Mouse (Mus musculus) large intestine, adult 2 months (tissue): Measurements from ENCODE around the gene Plxnb2. TPM values are rescaled to one million over a fixed set of nuclear protein-coding genes. Genes with fewer than 3 reads are reported as not detected.

Source experiments
- DNase-seq: peaks from one replicate; pipeline ENCODE4 v3.0.0-alpha.2; 2012; ENCODE audit warnings: low read depth, low spot score
- WGBS: fragments of 180-500 bp; shearing (Covaris S2); methylation state at CpG from one replicate; pipeline ENCODE4 v1.1.7; 2018; 5-methylcytosine and 5-hydroxymethylcytosine counted together
- polyA plus RNA-seq: library from polyadenylated mRNA; depleted of rRNA; stranded (reverse); fragments of >200 nt; gene quantifications from 2 replicates; pipeline ENCODE4 v1.2.3, GENCODE M21; 2012; rRNA removed

The Plxnb2 gene
- 273 and 310 TPM in 2 replicates for polyA plus RNA-seq

DNA sequence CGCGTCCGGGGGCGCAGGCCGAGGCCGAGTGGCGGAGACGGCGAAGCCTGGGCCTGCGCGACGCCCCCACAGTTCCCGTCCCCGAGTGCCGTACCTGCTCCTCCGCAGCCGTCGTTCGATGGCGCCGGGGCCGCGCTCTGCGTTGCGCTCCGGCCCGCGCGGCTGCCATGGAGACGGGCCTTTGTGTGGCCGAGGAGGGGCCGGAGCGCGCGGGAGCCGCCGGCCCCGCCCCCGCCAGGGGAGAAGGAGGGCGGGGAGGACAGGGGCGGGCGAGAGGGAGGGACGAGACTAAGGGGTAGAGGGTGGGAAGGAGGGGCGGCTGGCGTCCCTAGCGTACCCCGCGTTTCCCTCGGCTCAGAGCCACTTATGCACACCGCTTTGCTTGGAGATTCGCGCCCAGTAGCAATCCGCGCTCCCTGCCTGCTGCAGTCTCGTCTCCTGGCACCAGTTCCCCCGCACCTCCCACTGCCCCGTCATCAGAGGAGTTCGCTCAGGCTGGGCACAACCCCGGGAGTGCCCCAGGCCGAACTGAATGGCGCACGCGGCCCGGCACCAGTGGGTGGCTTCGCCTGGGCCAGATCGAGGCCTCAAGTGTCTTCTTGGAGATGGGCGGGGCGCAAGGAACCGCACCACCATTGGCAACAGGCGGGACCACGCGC is at the start of gene Plxnb2:
Gene Plxnb2 (minus strand): TSS at position 218 of the 659 bp plus-strand sequence.
- no peak for DNase-seq
- WGBS: under 1% methylated on average over 72 of the region's 72 CpGs

DNA sequence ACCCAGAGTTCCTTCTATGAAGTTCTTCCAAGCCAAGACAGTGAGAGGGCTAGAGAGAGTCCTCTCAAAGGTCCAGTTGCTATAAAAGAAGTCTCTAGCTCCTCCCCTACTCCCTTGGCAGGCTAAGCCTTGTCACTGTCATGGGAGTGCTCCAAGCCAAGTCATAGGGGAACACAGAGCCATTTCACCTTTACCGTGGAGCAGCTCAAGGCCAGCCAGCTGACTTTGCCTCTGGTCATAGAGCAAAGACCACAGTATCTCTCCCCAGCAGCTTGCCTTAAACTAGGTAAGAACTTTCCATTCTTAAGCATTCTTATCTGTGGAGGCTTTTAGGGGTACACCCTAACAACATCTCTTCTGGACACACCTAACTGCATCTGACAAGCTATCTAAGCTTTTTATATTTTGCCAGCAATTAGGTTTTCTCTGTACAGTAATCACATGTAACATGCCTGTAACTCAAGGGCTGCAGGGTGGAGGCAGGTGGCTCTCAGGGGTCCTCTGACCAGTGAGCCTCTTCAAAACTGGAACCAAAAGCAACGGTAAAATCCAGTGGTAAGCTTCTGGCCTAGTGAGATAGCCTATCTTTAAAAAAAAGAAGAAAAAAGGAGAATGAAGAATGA is 35.1 kb upstream of the Plxnb2 start:
- WGBS: 73% methylated on average over 2 of the region's 2 CpGs
- DNase-seq: no peak

DNA sequence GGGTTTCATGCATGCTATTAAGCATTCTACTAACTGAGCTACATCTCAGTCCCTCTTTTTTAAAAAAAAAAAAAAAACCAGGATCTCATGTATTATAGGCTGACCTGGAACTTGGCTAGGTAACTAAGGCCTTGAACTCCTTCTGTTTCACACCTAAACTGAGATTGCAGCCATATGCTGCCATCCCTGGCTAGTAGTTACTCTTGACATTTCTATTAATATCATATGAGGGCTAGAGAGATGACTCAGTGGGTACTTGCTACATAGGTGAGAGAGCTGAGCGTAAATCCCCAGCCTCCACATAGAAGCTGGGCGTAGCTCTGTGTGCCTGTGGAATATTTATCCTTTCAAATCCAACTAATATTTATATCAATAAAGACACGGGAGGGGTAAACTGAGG is 34.4 kb upstream of the Plxnb2 start:
- DNase-seq: no peak
- WGBS: 96% methylated on average over 3 of the region's 3 CpGs

DNA sequence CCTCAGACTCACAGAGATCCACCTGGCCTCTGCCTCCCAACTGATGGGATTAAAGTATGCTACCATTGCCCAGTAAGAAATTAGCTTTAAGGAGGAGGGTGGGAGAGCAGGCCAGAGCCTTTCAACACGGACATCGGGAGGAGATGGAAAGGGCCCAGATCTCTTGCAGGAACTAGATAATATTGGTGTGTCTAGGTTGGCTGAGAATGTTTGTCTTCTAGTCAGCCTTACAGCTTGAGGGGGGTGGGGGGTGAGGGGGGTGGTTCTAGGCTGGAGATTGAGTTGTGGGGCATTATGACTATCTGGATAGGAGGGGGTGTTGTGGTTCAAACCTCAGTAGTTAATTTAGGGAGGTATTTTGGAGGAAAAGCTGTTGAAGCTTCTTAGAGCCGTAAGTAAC is 32.9 kb upstream of the Plxnb2 start:
- 80% methylated on average over 3 of the region's 3 CpGs for WGBS
- no peak for DNase-seq

DNA sequence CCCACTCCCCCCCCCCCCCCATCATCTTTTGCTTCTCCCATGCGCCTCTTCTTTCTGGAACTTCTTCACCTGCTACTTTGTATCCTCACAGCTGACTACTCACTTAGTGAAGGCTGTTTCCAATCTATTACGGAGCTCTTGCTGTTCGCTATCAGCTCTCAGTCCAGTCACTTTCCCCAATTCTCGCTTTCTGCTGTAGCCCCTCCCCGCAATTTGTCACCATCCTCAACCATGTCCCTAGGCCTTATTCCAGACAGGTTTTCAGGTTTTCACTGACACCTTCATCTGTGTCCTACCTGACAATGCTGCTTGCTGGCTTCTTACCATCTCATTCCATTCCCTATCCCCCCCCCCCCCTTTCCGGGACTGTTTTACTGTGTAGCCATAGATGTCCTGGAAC is 31.9 kb upstream of the Plxnb2 start:
- no peak for DNase-seq
- WGBS: 80% methylated on average over 6 of the region's 6 CpGs

DNA sequence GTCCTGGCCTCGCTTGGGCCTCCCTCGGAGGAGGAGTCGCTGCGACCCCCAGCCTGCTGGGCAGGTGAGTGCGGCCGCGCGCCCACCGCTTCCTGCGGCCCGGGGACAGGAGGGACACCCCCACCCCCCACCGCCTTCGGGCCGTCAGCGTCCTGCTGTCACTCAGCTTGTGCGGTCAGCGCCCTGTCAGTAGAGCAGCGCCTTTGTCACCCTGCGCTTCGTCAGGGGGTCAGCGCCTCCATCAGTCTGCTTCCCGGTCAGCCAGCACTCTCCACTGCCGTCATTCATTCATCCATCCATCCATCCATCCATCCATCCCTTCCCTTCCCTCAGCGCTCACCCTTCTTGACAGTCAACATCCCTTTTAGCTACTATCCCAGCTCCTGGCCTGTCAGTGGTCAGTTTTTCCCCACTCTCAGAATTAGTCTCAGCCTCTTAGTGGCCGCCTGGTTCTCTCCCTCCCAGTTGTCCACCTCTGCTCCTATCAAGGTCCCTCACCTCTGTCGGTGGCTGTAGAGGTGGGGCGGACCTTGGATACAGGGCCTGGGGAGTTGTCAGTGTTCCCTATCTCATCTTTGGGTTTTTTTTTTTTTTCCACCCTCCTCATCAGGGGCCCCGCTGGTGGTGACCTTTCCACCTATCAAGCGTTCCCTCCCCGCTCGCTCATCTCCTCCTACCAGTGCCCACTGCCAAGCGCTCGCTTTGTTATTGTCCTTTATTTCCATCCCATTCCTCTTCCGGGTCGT is 31.3 kb upstream of the Plxnb2 start:
- DNase-seq: no peak
- 4% methylated on average over 33 of the region's 35 CpGs for WGBS

DNA sequence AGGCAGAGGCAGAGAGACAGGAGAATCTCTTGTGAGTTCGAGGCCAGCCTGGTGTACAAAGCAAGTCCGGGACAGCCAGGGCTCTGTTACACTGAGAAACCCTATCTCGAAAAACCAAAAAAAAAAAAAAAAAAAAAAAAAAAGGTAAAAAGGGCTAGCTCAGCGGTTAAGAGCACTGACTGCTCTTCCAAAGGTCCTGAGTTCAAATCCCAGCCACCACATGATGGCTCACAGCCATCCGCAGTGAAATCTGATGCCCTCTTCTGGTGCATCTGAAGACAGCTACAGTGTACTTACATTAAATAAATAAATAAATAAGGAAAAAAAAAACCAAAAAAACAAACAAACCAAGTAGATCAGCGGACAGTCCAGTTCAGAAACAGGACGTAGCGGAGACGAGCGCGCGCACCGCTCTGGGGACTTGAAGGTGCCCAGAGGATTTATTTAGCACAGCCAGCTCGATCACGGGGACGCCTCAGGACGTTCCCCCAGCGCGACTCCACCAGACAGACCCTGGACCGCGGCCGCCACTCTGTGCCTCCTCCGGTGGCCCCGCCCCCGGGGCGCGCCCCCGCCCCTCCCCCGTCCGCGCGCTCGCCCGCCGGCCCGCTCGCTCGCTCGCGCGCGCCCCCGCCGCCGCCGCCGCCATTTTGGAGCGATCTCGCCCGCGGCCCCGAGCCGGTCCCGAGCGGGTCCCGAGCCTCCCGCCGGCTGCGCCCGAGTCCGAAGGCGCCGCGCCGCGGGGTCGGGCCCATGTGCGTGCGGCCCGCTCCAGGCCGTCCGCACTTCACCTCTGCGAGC is 30.5 kb upstream of the Plxnb2 start, which contains the start of gene Ppp6r2:
Gene Ppp6r2 (plus strand): TSS at position 639 of the 801 bp plus-strand sequence.
- WGBS: 2% methylated on average over 54 of the region's 73 CpGs
- no peak for DNase-seq

DNA sequence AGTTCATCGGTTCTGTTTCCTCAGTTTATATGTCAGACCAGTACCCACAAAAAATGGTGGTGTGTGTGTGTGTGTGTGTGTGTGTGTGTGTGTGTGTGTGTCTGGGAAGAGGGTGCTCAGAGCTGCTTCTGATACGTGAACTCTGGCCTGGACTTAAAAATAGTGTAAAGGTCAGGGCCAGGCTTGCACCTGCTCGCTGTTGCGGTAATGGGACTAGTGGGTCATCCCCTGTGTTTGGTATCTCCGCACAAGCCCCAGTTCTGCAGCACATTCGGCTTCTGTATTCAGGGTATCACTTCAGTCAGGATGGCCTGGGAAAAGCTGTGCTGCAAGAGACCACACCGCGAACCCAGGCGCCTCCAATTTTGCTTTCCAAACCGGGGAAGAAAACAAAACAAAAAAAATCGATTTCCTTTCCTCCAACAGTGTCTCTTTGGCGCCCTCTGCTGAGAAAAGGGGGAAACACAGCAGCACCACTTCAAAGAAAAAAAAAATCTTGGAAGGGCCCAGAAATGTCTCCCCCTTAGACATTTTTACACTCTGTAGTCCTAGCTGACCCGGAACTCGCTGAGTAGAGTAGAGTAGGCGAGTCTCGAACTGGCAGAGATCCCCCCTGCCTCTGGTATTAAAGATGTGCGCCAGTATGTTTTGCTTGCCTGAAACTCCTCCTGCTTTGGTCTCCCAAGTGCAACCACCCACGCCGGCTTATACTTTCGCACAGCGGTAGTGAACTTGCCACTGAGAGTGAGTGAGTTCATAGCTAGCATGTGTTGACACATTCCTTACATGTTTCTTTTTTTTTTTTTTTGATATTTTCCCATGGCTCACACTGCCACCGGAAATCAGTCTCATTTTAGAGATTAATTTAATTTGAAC is 29.5 kb upstream of the Plxnb2 start:
- peak; percentile 78 for DNase-seq
- 4% methylated on average over 22 of the region's 22 CpGs for WGBS

DNA sequence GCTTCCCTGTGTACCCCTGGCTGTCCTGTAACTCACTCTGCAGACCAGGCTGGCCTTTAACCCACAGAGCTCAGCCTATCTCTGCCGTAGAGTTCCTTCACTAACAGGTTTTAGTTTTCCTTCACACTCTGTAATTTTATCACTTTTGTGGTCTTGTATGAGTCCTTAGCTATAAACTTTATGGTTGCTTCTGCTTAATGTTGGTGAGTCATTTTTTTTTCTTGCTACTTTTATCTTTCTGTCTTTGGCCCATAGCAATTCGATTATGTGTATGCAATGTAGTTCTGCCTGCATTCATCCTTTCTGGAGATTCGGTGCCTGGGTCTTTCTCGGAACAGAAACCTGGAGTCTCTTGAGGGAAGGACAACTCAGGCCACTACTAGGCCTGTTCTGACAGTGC is 26.9 kb upstream of the Plxnb2 start:
- DNase-seq: no peak
- 38% methylated on average over 4 of the region's 4 CpGs for WGBS

DNA sequence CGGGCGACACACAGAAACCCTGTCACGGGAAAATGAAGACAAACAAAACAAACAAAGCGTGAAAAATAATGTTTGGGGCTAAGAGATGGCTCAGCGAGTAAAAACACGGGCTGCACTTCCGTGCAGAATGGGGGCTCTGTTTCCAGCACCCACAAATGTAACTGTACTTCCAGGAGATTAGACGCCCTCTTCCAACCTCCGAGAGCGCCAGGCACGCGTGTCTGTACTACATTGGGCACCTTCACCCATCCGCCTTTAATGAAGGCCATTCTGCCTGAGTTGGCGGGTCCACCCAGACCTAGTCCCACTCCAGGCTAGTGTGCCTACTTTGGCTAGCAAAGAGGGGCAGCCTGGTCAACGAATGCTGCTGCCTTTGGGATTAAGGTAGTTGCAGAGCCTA is 16.5 kb upstream of the Plxnb2 start:
- 62% methylated on average over 15 of the region's 15 CpGs for WGBS
- DNase-seq: no peak

DNA sequence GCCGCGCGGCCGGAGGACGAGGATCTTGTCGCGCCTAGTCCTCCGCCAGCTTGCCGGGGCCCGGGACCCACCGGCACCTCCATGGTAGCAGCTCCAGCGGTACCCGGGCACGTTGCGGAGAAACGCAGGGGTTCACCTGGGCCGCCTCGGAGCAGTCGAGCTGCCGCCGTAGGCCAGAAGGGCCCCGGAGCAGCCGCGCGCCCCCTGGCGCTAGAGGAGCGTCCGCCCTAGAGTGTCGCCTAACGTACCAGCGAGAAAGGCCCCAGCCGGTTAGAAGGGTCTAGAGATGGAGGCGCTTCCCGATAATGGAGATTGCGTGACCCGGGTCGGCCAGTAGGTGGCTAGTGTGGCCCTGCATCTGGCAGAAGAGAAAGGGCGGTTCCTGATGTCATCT is 15.7 kb upstream of the Plxnb2 start, which contains the start of gene Dennd6b:
Gene Dennd6b (minus strand): TSS at position 184 of the 394 bp plus-strand sequence.
- WGBS: under 1% methylated on average over 38 of the region's 38 CpGs
- peak; percentile 89 for DNase-seq

DNA sequence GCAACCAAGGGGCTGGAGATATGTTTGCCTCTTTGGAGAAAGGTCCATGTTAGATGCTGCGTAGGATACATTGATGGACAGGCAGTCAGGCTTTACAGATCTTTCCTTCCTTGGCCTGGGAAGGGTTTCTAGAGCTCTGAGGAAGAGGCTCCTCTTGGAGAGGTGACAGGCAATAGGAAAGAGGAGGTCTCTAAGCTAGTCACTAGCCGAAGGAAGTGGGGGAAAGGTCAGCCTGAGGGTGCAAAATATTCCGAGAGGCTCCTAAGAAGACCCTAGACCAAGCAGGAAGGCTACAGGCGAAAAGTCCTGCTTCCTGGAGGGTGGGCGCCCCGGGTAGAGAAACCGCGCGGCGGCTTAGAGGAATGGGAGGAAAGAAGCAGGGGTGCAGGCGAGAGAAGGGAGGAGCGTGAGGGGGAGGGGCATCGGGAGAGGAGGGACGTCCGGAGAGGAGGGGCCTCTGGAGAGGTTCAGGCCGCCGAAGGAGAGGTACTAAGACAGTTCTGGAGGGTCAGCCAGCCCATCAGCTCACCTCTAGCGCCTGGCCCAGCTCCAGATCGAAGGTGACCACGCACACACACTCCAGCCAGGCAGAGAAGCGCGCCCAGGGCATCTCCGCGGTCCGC is 15.2 kb upstream of the Plxnb2 start:
- WGBS: 2% methylated on average over 25 of the region's 25 CpGs
- DNase-seq: no peak

DNA sequence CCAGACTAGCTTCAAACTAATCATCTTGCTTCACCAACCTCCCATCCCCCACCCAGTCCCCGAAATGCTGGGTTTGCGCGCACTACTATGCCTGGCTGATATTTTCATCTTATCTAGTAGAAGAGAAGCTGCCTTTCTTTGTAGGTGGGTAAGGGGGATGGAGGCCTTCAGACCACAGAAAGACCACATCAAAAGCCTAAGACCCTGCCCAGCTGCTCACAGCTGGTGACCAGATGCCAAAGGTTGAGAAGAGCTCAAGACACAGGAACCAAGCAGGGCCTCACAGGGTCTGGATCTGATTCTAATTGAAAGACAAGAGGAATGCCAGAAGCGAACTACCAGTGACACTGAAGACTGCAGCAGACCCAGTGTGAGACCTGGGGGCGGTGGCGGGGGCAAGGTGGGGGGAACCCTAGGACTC is 14.7 kb upstream of the Plxnb2 start:
- no peak for DNase-seq
- 57% methylated on average over 6 of the region's 6 CpGs for WGBS

DNA sequence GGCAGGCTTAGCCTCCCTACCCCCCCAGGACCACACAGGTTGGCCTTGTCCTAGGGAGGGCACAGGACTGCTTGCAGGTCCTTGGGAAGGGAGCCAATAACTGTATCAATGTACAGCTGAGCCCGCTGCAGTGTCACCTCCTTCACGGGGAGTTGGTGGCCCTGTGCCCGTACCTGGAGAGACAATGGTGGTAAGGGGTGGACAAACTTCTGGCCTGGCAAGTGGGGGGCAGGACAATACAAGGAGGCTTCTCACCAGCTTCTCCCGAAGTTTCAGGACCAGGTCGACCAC is 4.3 kb upstream of the Plxnb2 start:
- no peak for DNase-seq
- WGBS: 78% methylated on average over 5 of the region's 5 CpGs

DNA sequence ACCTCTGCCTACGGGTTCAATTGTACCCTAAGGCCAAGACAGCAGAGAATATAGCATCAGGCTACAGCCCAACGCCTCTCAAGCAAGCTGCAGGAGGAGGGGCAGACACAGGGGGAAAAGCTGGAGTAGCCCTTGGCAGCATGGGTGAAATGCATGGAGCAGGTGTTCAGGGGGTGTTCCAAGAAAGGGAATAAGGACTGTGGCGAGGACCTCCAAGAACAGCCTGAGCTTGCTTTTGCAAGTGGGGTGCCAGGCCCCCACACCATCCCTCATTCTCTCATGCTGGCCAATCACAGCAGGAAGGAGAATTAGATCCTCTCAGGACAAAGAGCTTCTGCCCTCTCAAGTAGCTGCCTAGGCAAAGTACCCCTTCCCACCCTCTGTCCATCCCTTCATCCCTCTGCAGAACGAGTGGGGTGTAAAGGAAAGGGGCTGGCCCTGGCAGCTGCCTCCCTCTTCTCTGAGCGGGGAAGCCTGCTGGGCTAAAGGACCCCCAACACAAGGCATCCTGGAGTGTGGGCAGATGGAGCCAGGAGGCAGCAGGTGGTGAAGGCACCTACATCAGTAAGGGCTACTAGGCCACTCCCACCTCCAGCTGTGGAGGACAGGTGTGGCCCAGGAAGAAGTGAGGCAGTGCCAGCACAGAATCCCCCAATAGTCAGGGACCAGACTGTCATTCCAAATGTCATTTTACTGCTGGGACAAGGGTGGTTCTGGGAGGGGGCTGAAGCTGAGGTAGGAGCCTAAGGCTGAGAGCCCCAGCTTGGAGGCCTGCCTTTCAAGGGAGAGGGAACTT is 3.8 kb upstream of the Plxnb2 start:
- DNase-seq: no peak
- 85% methylated on average over 5 of the region's 5 CpGs for WGBS

DNA sequence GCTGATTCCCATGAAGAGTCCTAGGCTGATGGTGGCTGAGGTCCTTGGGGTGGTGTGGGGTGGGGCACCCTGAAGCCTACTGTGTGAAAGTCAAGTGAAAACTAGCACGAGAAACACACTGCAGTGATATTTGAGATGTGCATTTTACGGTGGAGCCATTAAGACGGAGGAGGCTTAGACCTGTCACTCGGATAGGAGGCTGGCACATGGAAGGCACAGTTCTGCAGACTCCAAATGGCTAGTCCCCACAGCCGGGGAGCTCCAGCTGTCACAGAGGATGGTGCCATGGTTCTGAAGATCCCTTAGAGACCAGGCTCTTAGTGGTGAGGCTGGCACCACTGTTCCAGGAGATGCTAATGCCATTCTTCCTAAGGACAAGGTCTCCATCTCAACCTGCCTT is 2.3 kb upstream of the Plxnb2 start:
- 73% methylated on average over 5 of the region's 5 CpGs for WGBS
- no peak for DNase-seq

DNA sequence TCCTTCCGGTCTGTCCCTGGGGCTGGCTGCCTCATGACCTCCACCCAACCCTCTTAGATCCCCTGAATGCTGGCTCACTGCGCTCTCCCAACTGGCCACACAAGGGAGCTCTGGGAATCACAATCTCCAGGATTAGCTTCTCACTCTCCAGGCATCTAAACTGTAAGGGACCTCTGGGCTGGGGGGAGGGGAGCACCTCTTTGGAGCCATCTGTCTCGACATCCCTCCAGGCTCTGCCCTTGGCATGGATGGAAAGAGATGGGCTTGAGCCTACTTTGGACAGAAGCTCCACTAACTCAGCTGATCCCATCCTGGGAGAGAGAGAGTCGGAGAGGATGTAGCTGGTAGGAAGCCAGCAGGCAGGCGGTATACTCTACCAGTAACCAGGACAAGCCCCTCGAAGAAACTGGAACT is 1.7 kb upstream of the Plxnb2 start:
- no peak for DNase-seq
- 56% methylated on average over 6 of the region's 6 CpGs for WGBS
